Mouse (Mus musculus) intestine, embryonic 16.5 days (tissue): Measurements from ENCODE around the gene Atr. TPM values are rescaled to one million over a fixed set of nuclear protein-coding genes. Genes with fewer than 3 reads are reported as not detected.

Experiments
- polyA plus RNA-seq: library from polyadenylated mRNA; unstranded; fragments of >200 nt; fragmentation: Nextera tagmentation; extraction: Ambion mirVana; gene quantifications from 2 replicates; pipeline ENCODE4 v1.2.1, GENCODE M21; 2015

Atr gene
- polyA plus RNA-seq, 1 experiment from 2014 or later, result 7.8 TPM

Other genes with a start within 250 kb of the Atr start
- gene Pcolce2, start 220.0 kb upstream of the Atr start, polyA plus RNA-seq, result 0.40 and 0.89 TPM in 2 replicates
- gene Trpc1, start 107.2 kb upstream of the Atr start, polyA plus RNA-seq, result 0.75 and 2.0 TPM in 2 replicates
- 143 and 201 TPM in 2 replicates for gene Pls1, start 12.3 kb upstream of the Atr start, polyA plus RNA-seq
- 10.1 and 11.3 TPM in 2 replicates for gene Xrn1, start 97.2 kb downstream of the Atr start, polyA plus RNA-seq